Mouse (Mus musculus) C2C12 (cell line): ENCODE measurements around the gene Klhl21. TPM values are rescaled to one million over a fixed set of nuclear protein-coding genes. Genes with fewer than 3 reads are reported as not detected.
"Not testable (repeated sequence)": the region's sequence is repeated elsewhere in the genome, so short reads cannot be mapped to it uniquely, and the experiment has no call there.

ENCODE experiments used
- H3K27me3 ChIP-seq: one replicate; pipeline ENCODE4 v1.6.1; 2011; ENCODE audit not compliant: control insufficient read depth, insufficient read depth, insufficient read length
- H3K36me3 ChIP-seq: one replicate; pipeline ENCODE4 v1.6.1; 2011; ENCODE audit not compliant: control insufficient read depth, insufficient read depth
- H3K4me3 ChIP-seq: one replicate; pipeline ENCODE4 v1.5.1; 2011; ENCODE audit warnings: mild to moderate bottlenecking, control low read depth; ENCODE audit not compliant: poor library complexity, insufficient read depth, severe bottlenecking
- H3K79me2 ChIP-seq: one replicate; pipeline ENCODE4 v1.6.1; 2011; ENCODE audit not compliant: control insufficient read depth, insufficient read depth
- H3K79me3 ChIP-seq: one replicate; pipeline ENCODE4 v1.6.1; 2011; ENCODE audit warnings: low read depth, control low read depth
- H3ac ChIP-seq: one replicate; pipeline ENCODE3; 2011; ENCODE audit warnings: low read depth; ENCODE audit not compliant: control insufficient read depth, insufficient read length
- CEBPB ChIP-seq: IDR thresholded peaks from one replicate; pipeline ENCODE4 v1.6.1; 2011; ENCODE audit warnings: low read depth, mild to moderate bottlenecking, control low read depth, moderate library complexity
- CTCF ChIP-seq: IDR thresholded peaks from one replicate; pipeline ENCODE4 v1.5.1; 2011; ENCODE audit not compliant: control insufficient read depth, insufficient read depth, insufficient read length
- FOSL1 ChIP-seq: IDR thresholded peaks from one replicate; pipeline ENCODE4 v1.8.0; 2011; ENCODE audit warnings: mild to moderate bottlenecking, low read length; ENCODE audit not compliant: poor library complexity, insufficient read depth, severe bottlenecking
- MAX ChIP-seq: IDR thresholded peaks from one replicate; pipeline ENCODE4 v1.6.1; 2011; ENCODE audit warnings: mild to moderate bottlenecking, control low read depth
- MYOD1 ChIP-seq: IDR thresholded peaks from one replicate; pipeline ENCODE4 v1.6.1; 2011; ENCODE audit warnings: low read depth; ENCODE audit not compliant: control insufficient read depth, insufficient read length
- MYOG ChIP-seq: IDR thresholded peaks from one replicate; pipeline ENCODE4 v1.6.1; 2011; ENCODE audit not compliant: control insufficient read depth, insufficient read length; ENCODE audit errors: extremely low read depth
- USF1 ChIP-seq: IDR thresholded peaks from one replicate; pipeline ENCODE4 v1.6.1; 2011; ENCODE audit warnings: low read depth, mild to moderate bottlenecking, control low read depth, moderate library complexity
- polyA plus RNA-seq: library from polyadenylated mRNA; unstranded; fragments of >200 nt; fragmentation: generic; extraction: Trizol; gene quantifications from one replicate; pipeline ENCODE4 v1.2.1, GENCODE M21; 2012; ENCODE audit warnings: missing spikeins

The Klhl21 gene
- polyA plus RNA-seq, 1 experiment, result 36.2 TPM

GRCm38 (mm10) chr4:152028456-152028855 is 19.9 kb downstream of the Klhl21 start:
- no peak overlapping the region for H3K4me3 ChIP-seq
- peaks cover 38% of the 10 kb centered on the region for H3K79me2 ChIP-seq

GRCm38 (mm10) chr4:152029087-152029486 is 20.5 kb downstream of the Klhl21 start:
- H3ac ChIP-seq, result no peak overlapping the region
- H3K4me3 ChIP-seq, result no peak overlapping the region
- no peaks in the 10 kb centered on the region for H3K27me3 ChIP-seq
- peaks cover 14% of the 10 kb centered on the region for H3K36me3 ChIP-seq
- TF ChIP-seq FOSL1, result no peak
- TF ChIP-seq MAX, result no peak
- no peak for TF ChIP-seq CTCF
- no peak for TF ChIP-seq MYOD1
- no peak for TF ChIP-seq MYOG
- no peak for TF ChIP-seq CEBPB
- no peak for TF ChIP-seq USF1
- peaks cover 27% of the 10 kb centered on the region for H3K79me3 ChIP-seq
- H3K79me2 ChIP-seq, result peaks cover 32% of the 10 kb centered on the region

More at GRCm38 (mm10) chr4:152028456-152028855, 19.9 kb downstream of the Klhl21 start:
- TF ChIP-seq MYOG (no peak), MYOD1 (no peak), USF1 (no peak), CTCF (no peak), MAX (no peak), CEBPB (no peak), FOSL1 (no peak)
- peaks cover 29% of the 10 kb centered on the region for H3K79me3 ChIP-seq
- no peaks in the 10 kb centered on the region for H3K27me3 ChIP-seq
- no peak overlapping the region for H3ac ChIP-seq
- H3K36me3 ChIP-seq, result peaks cover 15% of the 10 kb centered on the region

- no peak for TF ChIP-seq FOSL1
- no peak for TF ChIP-seq MAX
- TF ChIP-seq MYOD1, result no peak
- no peak for TF ChIP-seq CEBPB
- TF ChIP-seq USF1, result no peak
- no peak for TF ChIP-seq CTCF
- TF ChIP-seq MYOG, result no peak
- Histone ChIP-seq H3ac (no peak overlapping the region), H3K79me2 (peaks cover 22% of the 10 kb centered on the region), H3K27me3 (no peaks in the 10 kb centered on the region), H3K79me3 (peaks cover 19% of the 10 kb centered on the region), H3K4me3 (no peak overlapping the region), H3K36me3 (peaks cover 5% of the 10 kb centered on the region)
Measured at GRCm38 (mm10) chr4:152029997-152030396, 21.4 kb downstream of the Klhl21 start.

GRCm38 (mm10) chr4:152032922-152033321 is 24.3 kb downstream of the Klhl21 start:
- Histone ChIP-seq H3K4me3 (no peak overlapping the region), H3ac (no peak overlapping the region), H3K79me2 (no peaks in the 10 kb centered on the region), H3K27me3 (no peaks in the 10 kb centered on the region), H3K79me3 (no peaks in the 10 kb centered on the region), H3K36me3 (no peaks in the 10 kb centered on the region)
- TF ChIP-seq CTCF (no peak), MYOG (no peak), FOSL1 (no peak), MYOD1 (no peak), USF1 (no peak), CEBPB (no peak), MAX (no peak)

DNA sequence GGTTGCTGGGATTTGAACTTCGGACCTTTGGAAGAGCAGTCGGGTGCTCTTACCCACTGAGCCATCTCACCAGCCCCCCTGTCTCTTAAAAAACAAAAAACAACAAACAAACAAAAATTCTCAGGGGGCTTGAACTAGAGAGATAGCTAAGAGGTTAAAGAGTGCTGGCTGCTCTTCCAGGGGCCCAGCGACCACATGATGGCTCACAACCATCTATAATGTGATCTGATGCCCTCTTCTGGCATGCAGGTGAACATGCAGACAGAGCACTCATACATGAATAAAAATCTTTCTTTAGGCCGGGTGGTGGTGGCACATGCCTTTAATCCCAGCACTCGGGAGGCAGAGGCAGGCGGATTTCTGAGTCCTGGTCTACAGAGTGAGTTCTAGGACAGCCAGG is 27.9 kb downstream of the Klhl21 start:
- not testable (repeated sequence) for H3K27me3 ChIP-seq, H3K36me3 ChIP-seq, H3K4me3 ChIP-seq, H3ac ChIP-seq
- Histone ChIP-seq H3K79me2 (peaks cover 23% of the 10 kb centered on the region), H3K79me3 (peaks cover 20% of the 10 kb centered on the region)

DNA sequence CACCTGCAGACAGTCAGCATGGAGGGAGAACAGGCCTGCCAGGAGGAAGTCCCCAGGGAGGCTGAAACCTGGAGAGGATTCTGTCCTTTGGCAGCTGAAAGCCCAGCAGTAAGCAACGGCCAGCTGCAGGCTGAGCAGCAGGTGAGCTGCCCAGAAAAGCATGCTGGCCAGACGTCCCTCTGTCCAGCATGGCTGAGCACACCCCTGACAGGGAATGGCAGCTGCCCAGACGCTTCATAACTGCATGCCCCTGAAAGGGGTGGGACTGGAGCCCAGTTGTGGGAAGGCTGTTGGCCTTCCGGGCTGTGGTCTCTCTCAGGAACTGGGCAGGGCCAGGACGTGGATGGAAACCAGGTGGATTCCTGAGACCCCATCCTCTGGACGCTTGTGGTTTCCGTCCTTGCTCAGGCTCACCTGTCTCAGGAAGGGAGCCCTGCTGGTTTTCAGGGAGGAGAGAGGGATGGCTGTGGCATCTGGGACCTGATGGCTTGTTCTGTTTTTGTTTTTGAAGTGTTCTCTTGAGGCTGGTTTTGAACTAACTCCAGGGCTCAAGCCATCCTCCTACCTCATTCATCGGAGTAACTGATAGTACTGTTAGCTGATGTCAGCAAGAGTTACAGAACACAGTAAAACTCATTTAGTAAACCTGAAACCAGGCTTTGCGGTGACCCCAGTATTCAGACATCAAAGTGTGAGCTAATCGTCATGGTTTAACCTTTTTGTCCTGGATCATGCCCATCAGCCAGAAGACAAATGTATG is 29.8 kb downstream of the Klhl21 start, which contains the start of gene Tas1r1:
TSS of gene Tas1r1 (minus strand) at position 344 of the 760 bp plus-strand sequence.
- peaks cover 26% of the 10 kb centered on the region for H3K36me3 ChIP-seq
- no peaks in the 10 kb centered on the region for H3K27me3 ChIP-seq
- peak; percentile 64 for TF ChIP-seq MYOD1
- TF ChIP-seq CEBPB, result no peak
- peak within 1 kb of the TSS; percentile 98 for H3ac ChIP-seq
- H3K79me2 ChIP-seq, result peaks cover 42% of the 10 kb centered on the region
- H3K79me3 ChIP-seq, result peaks cover 38% of the 10 kb centered on the region
- H3K4me3 ChIP-seq, result peak within 1 kb of the TSS; percentile 93
